Mouse (Mus musculus) heart, postnatal 0 days (tissue): ENCODE results near the gene Hspa14.

Experiments
- CTCF ChIP-seq: IDR thresholded peaks from 2 replicates; pipeline ENCODE4 v1.5.1; 2016; ENCODE audit warnings: antibody characterized with exemption, control low read depth, low read depth
- EP300 ChIP-seq: IDR thresholded peaks from 2 replicates; pipeline ENCODE4 v1.6.1; 2016; ENCODE audit warnings: antibody characterized with exemption, low read depth

- TF ChIP-seq CTCF: no peak
- no peak for TF ChIP-seq EP300
Observed at GRCm38 (mm10) chr2:3512552-3513454, at the start of gene Hspa14, which contains the start of the genes Gm45902 and Cdnf.
